Mouse (Mus musculus) heart, embryonic 11.5 days (tissue): ENCODE measurements around the gene Rpl22. TPM values are rescaled to one million over a fixed set of nuclear protein-coding genes. Genes with fewer than 3 reads are reported as not detected.

ENCODE experiments used
- ATAC-seq: fragments of 200-750 bp; cut with Nextera tagmentation; replicated peaks from 2 replicates; pipeline ENCODE4 v1.8.0; 2017; ENCODE audit warnings: moderate library complexity; ENCODE audit not compliant: insufficient number of reproducible peaks, low FRiP score, low TSS enrichment
- H3K27ac ChIP-seq: fragments of 300-500 bp; sonication (generic); 2 replicates; pipeline ENCODE4 v1.5.1; 2014; ENCODE audit warnings: mild to moderate bottlenecking, low read depth, low read length
- H3K27me3 ChIP-seq: fragments of 300-500 bp; sonication (generic); 2 replicates; pipeline ENCODE4 v1.6.1; 2014; ENCODE audit warnings: mild to moderate bottlenecking, low read length, mixed read lengths; ENCODE audit not compliant: control insufficient read depth, insufficient read depth
- H3K36me3 ChIP-seq: fragments of 300-500 bp; sonication (generic); 2 replicates; pipeline ENCODE4 v1.6.1; 2014; ENCODE audit warnings: mild to moderate bottlenecking, low read length, moderate library complexity, mixed read lengths; ENCODE audit not compliant: control insufficient read depth, insufficient read depth
- H3K4me1 ChIP-seq: fragments of 300-500 bp; sonication (generic); 2 replicates; pipeline ENCODE4 v1.6.1; 2014; ENCODE audit warnings: low read length; ENCODE audit not compliant: control insufficient read depth, insufficient read depth
- H3K4me2 ChIP-seq: fragments of 300-500 bp; sonication (generic); 2 replicates; pipeline ENCODE4 v1.6.1; 2014; ENCODE audit warnings: mild to moderate bottlenecking, moderate library complexity
- H3K4me3 ChIP-seq: fragments of 300-500 bp; sonication (generic); 2 replicates; pipeline ENCODE4 v1.5.1; 2014; ENCODE audit warnings: low read depth, low read length
- H3K9ac ChIP-seq: fragments of 300-500 bp; sonication (generic); 2 replicates; pipeline ENCODE4 v1.6.1; 2014; ENCODE audit warnings: mild to moderate bottlenecking, low read depth, low read length, moderate library complexity
- H3K9me3 ChIP-seq: fragments of 300-500 bp; sonication (generic); replicated peaks from 2 replicates; pipeline ENCODE4 v1.6.1; 2016; ENCODE audit warnings: low read length; ENCODE audit not compliant: control insufficient read depth
- WGBS: fragments of 180-500 bp; shearing (Covaris S2); extraction: QIAGEN DNeasy Blood & Tissue Kit; methylation state at CpG from one replicate; pipeline ENCODE4 v1.1.7; 2014; ENCODE audit not compliant: insufficient replicate concordance; 5-methylcytosine and 5-hydroxymethylcytosine counted together
- polyA plus RNA-seq: library from polyadenylated mRNA; unstranded; fragments of >200 nt; fragmentation: Nextera tagmentation; extraction: Ambion mirVana; gene quantifications from 2 replicates; pipeline ENCODE4 v1.2.1, GENCODE M21; 2014

The Rpl22 gene
- polyA plus RNA-seq, 1 experiment from 2014 or later: 300 TPM

GRCm38 (mm10) chr4:152294188-152294929, 31.2 kb upstream of the Rpl22 start:
- 43% methylated on average over 10 of the region's 10 CpGs for WGBS
- no peak overlapping the region for H3K9ac ChIP-seq
- no peaks in the 10 kb centered on the region for H3K9me3 ChIP-seq
- no peak overlapping the region for H3K4me3 ChIP-seq
- H3K36me3 ChIP-seq: no peaks in the 10 kb centered on the region
- no peak overlapping the region for H3K27ac ChIP-seq
- no peak overlapping the region for H3K4me2 ChIP-seq
- no peak for ATAC-seq
- H3K4me1 ChIP-seq: peaks cover 19% of the 10 kb centered on the region
- H3K27me3 ChIP-seq: peaks cover 45% of the 10 kb centered on the region

- H3K4me1 ChIP-seq: peaks cover 16% of the 10 kb centered on the region
- H3K9me3 ChIP-seq: no peaks in the 10 kb centered on the region
- H3K36me3 ChIP-seq: peaks cover 9% of the 10 kb centered on the region; the same call in 1 of the 2 replicates
- ATAC-seq: no peak
- H3K27ac ChIP-seq: peak overlapping the region; percentile 68
- no peak overlapping the region for H3K4me3 ChIP-seq
- peaks cover 31% of the 10 kb centered on the region for H3K27me3 ChIP-seq
- peak overlapping the region; percentile 15 for H3K4me2 ChIP-seq
- WGBS: 22% methylated on average over 4 of the region's 4 CpGs
- H3K9ac ChIP-seq: no peak overlapping the region
Observed at GRCm38 (mm10) chr4:152295916-152296315, 29.6 kb upstream of the Rpl22 start.

- 16% methylated on average over 8 of the region's 8 CpGs for WGBS
- Histone ChIP-seq H3K4me2 (peak overlapping the region; percentile 68), H3K4me1 (peaks cover 16% of the 10 kb centered on the region), H3K4me3 (peak overlapping the region; percentile 98), H3K36me3 (peaks cover 9% of the 10 kb centered on the region; the same call in 1 of the 2 replicates), H3K27ac (peak overlapping the region; percentile 79), H3K27me3 (peaks cover 26% of the 10 kb centered on the region), H3K9ac (peak overlapping the region; percentile 76), H3K9me3 (no peaks in the 10 kb centered on the region)
- ATAC-seq: no peak
Observed at GRCm38 (mm10) chr4:152296371-152296770, 29.2 kb upstream of the Rpl22 start.

- WGBS: under 1% methylated on average over 109 of the region's 119 CpGs
Observed at GRCm38 (mm10) chr4:152296874-152297861, 28.4 kb upstream of the Rpl22 start, which contains the start of gene Icmt. Gene Icmt (plus strand): TSS chr4:152297227.

GRCm38 (mm10) chr4:152298836-152299235, 26.7 kb upstream of the Rpl22 start:
- Histone ChIP-seq H3K9me3 (no peaks in the 10 kb centered on the region), H3K36me3 (peaks cover 14% of the 10 kb centered on the region; the same call in 1 of the 2 replicates), H3K4me1 (peaks cover 16% of the 10 kb centered on the region), H3K9ac (no peak overlapping the region), H3K27me3 (peaks cover 1% of the 10 kb centered on the region; the same call in 1 of the 2 replicates), H3K4me3 (no peak overlapping the region), H3K27ac (no peak overlapping the region), H3K4me2 (peak overlapping the region; percentile 91)
- WGBS: 78% methylated on average over 14 of the region's 14 CpGs
- ATAC-seq: no peak

More at GRCm38 (mm10) chr4:152296874-152297861, 28.4 kb upstream of the Rpl22 start, which contains the start of gene Icmt:
- peaks cover 9% of the 10 kb centered on the region; the same call in 1 of the 2 replicates for H3K36me3 ChIP-seq
- peak within 1 kb of the TSS; percentile 91 for H3K4me2 ChIP-seq
- peak within 1 kb of the TSS; percentile 79 for H3K27ac ChIP-seq
- H3K4me1 ChIP-seq: peaks cover 16% of the 10 kb centered on the region
- no peaks in the 10 kb centered on the region for H3K9me3 ChIP-seq
- H3K27me3 ChIP-seq: peaks cover 18% of the 10 kb centered on the region
- peak within 1 kb of the TSS; percentile 98 for H3K4me3 ChIP-seq
- ATAC-seq: peak; percentile 93
- peak within 1 kb of the TSS; percentile 97 for H3K9ac ChIP-seq

GRCm38 (mm10) chr4:152300375-152300774, 25.2 kb upstream of the Rpl22 start:
- Histone ChIP-seq H3K4me2 (no peak overlapping the region), H3K9ac (no peak overlapping the region), H3K27me3 (no peaks in the 10 kb centered on the region), H3K36me3 (peaks cover 15% of the 10 kb centered on the region; the same call in 1 of the 2 replicates), H3K4me1 (peaks cover 11% of the 10 kb centered on the region), H3K9me3 (no peaks in the 10 kb centered on the region), H3K27ac (no peak overlapping the region), H3K4me3 (no peak overlapping the region)
- WGBS: 93% methylated on average over 8 of the region's 8 CpGs
- no peak for ATAC-seq

- peaks cover 15% of the 10 kb centered on the region; the same call in 1 of the 2 replicates for H3K36me3 ChIP-seq
- no peaks in the 10 kb centered on the region for H3K27me3 ChIP-seq
- no peak overlapping the region for H3K4me2 ChIP-seq
- H3K9me3 ChIP-seq: no peaks in the 10 kb centered on the region
- H3K27ac ChIP-seq: no peak overlapping the region
- WGBS: 80% methylated on average over 11 of the region's 11 CpGs
- H3K4me1 ChIP-seq: peaks cover 8% of the 10 kb centered on the region
- ATAC-seq: no peak
- no peak overlapping the region for H3K4me3 ChIP-seq
- no peak overlapping the region for H3K9ac ChIP-seq
Observed at GRCm38 (mm10) chr4:152302012-152302411, 23.5 kb upstream of the Rpl22 start.

- no peak overlapping the region for H3K4me3 ChIP-seq
- 91% methylated on average over 10 of the region's 10 CpGs for WGBS
- ATAC-seq: no peak
- H3K27me3 ChIP-seq: no peaks in the 10 kb centered on the region
- no peak overlapping the region for H3K4me2 ChIP-seq
- no peak overlapping the region for H3K27ac ChIP-seq
- H3K9ac ChIP-seq: no peak overlapping the region
- H3K36me3 ChIP-seq: peaks cover 15% of the 10 kb centered on the region; the same call in 1 of the 2 replicates
- H3K9me3 ChIP-seq: no peaks in the 10 kb centered on the region
- peaks cover 4% of the 10 kb centered on the region for H3K4me1 ChIP-seq
Observed at GRCm38 (mm10) chr4:152303172-152303571, 22.4 kb upstream of the Rpl22 start.
